ENCODE assay signal across 9 mouse cellular contexts in genomic region chr15:85993931-85994583, GRCm38 (mm10). TPM values are rescaled to one million over a fixed set of nuclear protein-coding genes. Genes with fewer than 3 reads are reported as not detected.
A peak's percentile ranks its signal among the peaks of the same experiment; 100 is the strongest.
DNase-seq lines count a peak whose midpoint lies in the region; ATAC-seq and TF ChIP-seq lines count a peak whose summit lies in the region.
"Had no signal": no experiment of that assay in that cellular context is flagged by ENCODE, and none has a peak within 500 bp of the region (broad histone marks: within the 10 kb centered on the region; RNA-seq: fewer than 3 reads in every experiment).

No protein-coding gene starts in this region.

- peak; percentile 26 for TF ChIP-seq CTCF in layer of hippocampus, adult 2 months (conservative IDR thresholded peaks at IDR 0.05)

- H3K4me1 ChIP-seq in embryonic facial prominence, embryonic 12.5 days = peaks cover 21% of the 10 kb centered on the region
- peaks cover 14% of the 10 kb centered on the region for H3K4me1 ChIP-seq in midbrain, embryonic 16.5 days (ENCODE audit: control insufficient read depth, insufficient read depth, low read length)

- H3K4me3 ChIP-seq in embryonic facial prominence, embryonic 12.5 days = no peak overlapping the region
- H3K4me3 ChIP-seq in layer of hippocampus, adult 2 months = no peak overlapping the region
- H3K4me3 ChIP-seq in midbrain, embryonic 16.5 days (ENCODE audit: low read depth, low read length) = no peak overlapping the region

- H3K27me3 ChIP-seq in embryonic facial prominence, embryonic 12.5 days = peaks cover 4% of the 10 kb centered on the region
- H3K27me3 ChIP-seq in midbrain, embryonic 16.5 days (ENCODE audit: control insufficient read depth, insufficient read depth, low read depth, low read length) = no peaks in the 10 kb centered on the region
- H3K27me3 ChIP-seq: Patski had no signal

- no peak overlapping the region for H3K4me2 ChIP-seq in embryonic facial prominence, embryonic 12.5 days (replicated peaks)
- H3K4me2 ChIP-seq in midbrain, embryonic 16.5 days (ENCODE audit: low read length) = no peak overlapping the region

- no peaks in the 10 kb centered on the region for H3K9me3 ChIP-seq in embryonic facial prominence, embryonic 12.5 days
- no peaks in the 10 kb centered on the region for H3K9me3 ChIP-seq in midbrain, embryonic 16.5 days (replicated peaks; ENCODE audit: control insufficient read depth, low read length, poor library complexity, severe bottlenecking)

- H3K36me3 ChIP-seq in embryonic facial prominence, embryonic 12.5 days = no peaks in the 10 kb centered on the region
- H3K36me3 ChIP-seq in midbrain, embryonic 16.5 days (ENCODE audit: control insufficient read depth, insufficient read depth, low read length) = no peaks in the 10 kb centered on the region

- 46% methylated on average over 14 of the region's 14 CpGs for WGBS in embryonic facial prominence, embryonic 12.5 days
- 24% methylated on average over 14 of the region's 14 CpGs for WGBS in midbrain, embryonic 16.5 days

- H3K27ac ChIP-seq in embryonic facial prominence, embryonic 12.5 days = peak overlapping the region; percentile 20; the same call in 1 of the 2 replicates
- peak overlapping the region; percentile 72 for H3K27ac ChIP-seq in layer of hippocampus, adult 2 months
- H3K27ac ChIP-seq in midbrain, embryonic 16.5 days (ENCODE audit: low read length) = peak overlapping the region; percentile 45

- DNase-seq in frontal cortex, postnatal 14 days (ENCODE audit: low spot score in 2 of 2) = peak; percentile 23 to 55
- peak; percentile 53 to 73 for DNase-seq in layer of hippocampus, adult 2 months (ENCODE audit: low spot score in 2 of 2)
- DNase-seq in adrenal gland, postnatal 14 days = no peak
- DNase-seq in ovary, postnatal 14 days (ENCODE audit: low spot score) = no peak
- no peak for DNase-seq in thymus, adult 18-20 months
- DNase-seq in cerebellum, postnatal 25 days = no peak

- ATAC-seq in embryonic facial prominence, embryonic 12.5 days (ENCODE audit: insufficient number of reproducible peaks, insufficient read depth, low FRiP score, low TSS enrichment) = no peak
- ATAC-seq in midbrain, embryonic 16.5 days = peak; percentile 69
- ATAC-seq: Patski had no signal

- H3K9ac ChIP-seq in embryonic facial prominence, embryonic 12.5 days = no peak overlapping the region
- H3K9ac ChIP-seq in midbrain, embryonic 16.5 days (ENCODE audit: low read depth, low read length) = no peak overlapping the region

RNA-seq across cellular contexts. Expression of gene Celsr1, which starts 39.5 kb away (rescaled TPM):
- 2.4 and 2.5 TPM in 2 replicates for polyA plus RNA-seq in embryonic facial prominence, embryonic 12.5 days (2016; fragmentation: Nextera tagmentation; extraction: Ambion mirVana)
- total RNA-seq in layer of hippocampus, adult 2 months (2021) = 1 to 10 TPM; 5.5 to 5.8 TPM
- 1.1 and 1.3 TPM in 2 replicates for polyA plus RNA-seq in midbrain, embryonic 16.5 days (2015; fragmentation: Nextera tagmentation; extraction: Ambion mirVana)
- total RNA-seq in adrenal gland, postnatal 14 days (2021) = 4.5 and 4.6 TPM in 2 replicates

Comparison
In these comparisons a context has a peak if more than half of its experiments do, and no peak if none do; other contexts are left out.
1. H3K27ac ChIP-seq: peak in every context shown above with its lines; median percentile 72 in layer of hippocampus, adult 2 months; 45 in midbrain, embryonic 16.5 days; 20 in embryonic facial prominence, embryonic 12.5 days.
2. DNase-seq: peak in frontal cortex, postnatal 14 days (2 of 2) and layer of hippocampus, adult 2 months (2 of 2); none in adrenal gland, postnatal 14 days (single experiment), ovary, postnatal 14 days (single experiment), thymus, adult 18-20 months (0 of 2) and cerebellum, postnatal 25 days (0 of 2).